Mouse (Mus musculus) lung, postnatal 10 days (tissue): Measurements from ENCODE around the gene Negr1.

ENCODE experiments used
- DNase-seq: peaks from one replicate; pipeline ENCODE4 v3.0.0; 2021

Gene Negr1

GRCm38 (mm10) chr3:156921369-156921768 is 359.8 kb downstream of the Negr1 start:
- DNase-seq, result no peak

GRCm38 (mm10) chr3:156923159-156923558 is 361.6 kb downstream of the Negr1 start:
- DNase-seq, result no peak

- DNase-seq, result no peak
These were observed 363.5 kb downstream of the Negr1 start for GRCm38 (mm10) chr3:156925102-156925501.

- DNase-seq, result no peak
These were observed 366.9 kb downstream of the Negr1 start for GRCm38 (mm10) chr3:156928396-156929061.

- DNase-seq, result no peak
These were observed 367.4 kb downstream of the Negr1 start for GRCm38 (mm10) chr3:156929062-156929397.

GRCm38 (mm10) chr3:156929677-156930440 is 368.3 kb downstream of the Negr1 start:
- DNase-seq, result no peak

- no peak for DNase-seq
These were observed 369.4 kb downstream of the Negr1 start for GRCm38 (mm10) chr3:156931011-156931410.

- no peak for DNase-seq
These were observed 369.9 kb downstream of the Negr1 start for GRCm38 (mm10) chr3:156931540-156931939.

GRCm38 (mm10) chr3:156934778-156935290 is 373.2 kb downstream of the Negr1 start:
- no peak for DNase-seq

GRCm38 (mm10) chr3:156947404-156947803 is 385.8 kb downstream of the Negr1 start:
- DNase-seq, result no peak

- no peak for DNase-seq
These were observed 391.4 kb downstream of the Negr1 start for GRCm38 (mm10) chr3:156952970-156953369.

GRCm38 (mm10) chr3:156955094-156955493 is 393.5 kb downstream of the Negr1 start:
- no peak for DNase-seq

- no peak for DNase-seq
These were observed 397.0 kb downstream of the Negr1 start for GRCm38 (mm10) chr3:156958640-156959039.

- DNase-seq, result no peak
These were observed 407.2 kb downstream of the Negr1 start for GRCm38 (mm10) chr3:156968764-156969163.

GRCm38 (mm10) chr3:156971104-156971503 is 409.5 kb downstream of the Negr1 start:
- DNase-seq, result no peak

- no peak for DNase-seq
These were observed 415.2 kb downstream of the Negr1 start for GRCm38 (mm10) chr3:156976816-156977215.

- DNase-seq, result no peak
These were observed 418.6 kb downstream of the Negr1 start for GRCm38 (mm10) chr3:156980042-156980716.

GRCm38 (mm10) chr3:156982102-156982501 is 420.5 kb downstream of the Negr1 start:
- peak; percentile 61 for DNase-seq

- no peak for DNase-seq
These were observed 425.5 kb downstream of the Negr1 start for GRCm38 (mm10) chr3:156987113-156987512.

GRCm38 (mm10) chr3:156992171-156992570 is 430.6 kb downstream of the Negr1 start:
- no peak for DNase-seq

- DNase-seq, result no peak
These were observed 431.2 kb downstream of the Negr1 start for GRCm38 (mm10) chr3:156992811-156993210.

GRCm38 (mm10) chr3:156999177-156999808 is 437.7 kb downstream of the Negr1 start:
- DNase-seq, result peak; percentile 56

GRCm38 (mm10) chr3:157021632-157022031 is 460.0 kb downstream of the Negr1 start:
- no peak for DNase-seq
